Mouse (Mus musculus): Measurements from ENCODE around the gene Tectb. TPM values are rescaled to one million over a fixed set of nuclear protein-coding genes. Genes with fewer than 3 reads are reported as not detected.
"Not testable (repeated sequence)": the region's sequence is repeated elsewhere in the genome, so short reads cannot be mapped to it uniquely, and the experiment has no call there.

Tectb gene
- polyA plus RNA-seq, 1 experiment, result not detected

DNA sequence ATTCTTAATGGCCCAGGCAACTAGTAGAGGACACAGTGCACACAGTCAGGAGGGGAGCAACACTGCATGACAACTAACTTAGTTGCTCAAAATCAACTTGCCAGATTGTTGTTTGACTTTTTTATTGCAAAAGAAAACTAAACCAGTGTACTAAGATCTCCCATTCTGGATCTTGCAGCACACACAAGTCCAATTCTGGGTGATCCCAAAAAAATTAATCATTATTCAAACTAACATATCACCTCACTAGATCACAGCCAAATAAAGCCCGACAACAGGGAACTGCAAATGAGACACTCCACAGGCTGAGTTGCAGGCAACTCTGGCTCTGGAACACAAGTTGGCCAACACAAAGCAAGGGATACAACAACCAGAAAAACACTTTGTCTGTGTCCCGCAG is 13.8 kb upstream of the Tectb start:
- Histone ChIP-seq H3K4me3 (ENCODE audit: low read depth, low read length) (no peak overlapping the region), H3K27ac (ENCODE audit: insufficient read depth, low read length) (no peak overlapping the region), H3K36me3 (ENCODE audit: control insufficient read depth, insufficient read depth, low read length, poor library complexity, severe bottlenecking) (no peaks in the 10 kb centered on the region), H3K9ac (ENCODE audit: low read depth, poor library complexity, severe bottlenecking) (no peak overlapping the region), H3K27me3 (ENCODE audit: control insufficient read depth, insufficient read depth, low read length, poor library complexity, severe bottlenecking) (no peaks in the 10 kb centered on the region), H3K4me1 (ENCODE audit: control insufficient read depth, insufficient read depth, low read length) (no peaks in the 10 kb centered on the region), H3K9me3 (replicated peaks; ENCODE audit: control insufficient read depth, insufficient read depth, low read length, poor library complexity, severe bottlenecking) (no peaks in the 10 kb centered on the region; the same call in 1 of the 2 replicates)
- TF ChIP-seq POLR2A (IDR thresholded peaks at IDR 0.05; ENCODE audit: insufficient read depth, low read length), result no peak
- TF ChIP-seq EP300 (IDR thresholded peaks at IDR 0.05; ENCODE audit: insufficient read depth, low read depth, low read length), result no peak
- no peak for TF ChIP-seq CTCF (IDR thresholded peaks at IDR 0.05; ENCODE audit: low read depth, low read length)

DNA sequence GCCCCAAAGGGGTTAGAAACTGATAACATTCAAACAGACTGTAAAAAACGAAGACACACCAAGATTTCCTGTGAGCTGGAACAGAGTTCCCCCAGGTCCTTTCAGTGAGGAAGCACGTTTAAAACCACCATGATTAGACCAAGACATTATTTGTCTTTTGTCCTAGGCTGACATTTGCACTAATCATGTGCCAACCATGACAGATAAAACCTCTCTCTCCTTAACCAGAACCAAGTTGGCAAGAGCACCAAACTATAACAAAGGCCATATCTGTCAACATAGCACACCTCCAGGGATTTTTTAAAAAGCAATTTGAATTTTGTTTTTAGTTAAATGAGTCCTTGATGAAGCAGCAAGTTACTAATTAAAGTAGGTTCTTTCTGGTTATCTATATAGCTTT is 12.8 kb upstream of the Tectb start:
- H3K27me3 ChIP-seq (ENCODE audit: control insufficient read depth, insufficient read depth, low read length, poor library complexity, severe bottlenecking), result no peaks in the 10 kb centered on the region
- H3K9ac ChIP-seq (ENCODE audit: low read depth, poor library complexity, severe bottlenecking), result no peak overlapping the region
- no peaks in the 10 kb centered on the region for H3K4me1 ChIP-seq (ENCODE audit: control insufficient read depth, insufficient read depth, low read length)
- no peaks in the 10 kb centered on the region; the same call in 1 of the 2 replicates for H3K9me3 ChIP-seq (replicated peaks; ENCODE audit: control insufficient read depth, insufficient read depth, low read length, poor library complexity, severe bottlenecking)
- no peak overlapping the region for H3K27ac ChIP-seq (ENCODE audit: insufficient read depth, low read length)
- no peak overlapping the region for H3K4me3 ChIP-seq (ENCODE audit: low read depth, low read length)
- H3K36me3 ChIP-seq (ENCODE audit: control insufficient read depth, insufficient read depth, low read length, poor library complexity, severe bottlenecking), result no peaks in the 10 kb centered on the region
- TF ChIP-seq EP300 (IDR thresholded peaks at IDR 0.05; ENCODE audit: insufficient read depth, low read depth, low read length) (no peak), CTCF (IDR thresholded peaks at IDR 0.05; ENCODE audit: low read depth, low read length) (no peak), POLR2A (IDR thresholded peaks at IDR 0.05; ENCODE audit: insufficient read depth, low read length) (no peak)

DNA sequence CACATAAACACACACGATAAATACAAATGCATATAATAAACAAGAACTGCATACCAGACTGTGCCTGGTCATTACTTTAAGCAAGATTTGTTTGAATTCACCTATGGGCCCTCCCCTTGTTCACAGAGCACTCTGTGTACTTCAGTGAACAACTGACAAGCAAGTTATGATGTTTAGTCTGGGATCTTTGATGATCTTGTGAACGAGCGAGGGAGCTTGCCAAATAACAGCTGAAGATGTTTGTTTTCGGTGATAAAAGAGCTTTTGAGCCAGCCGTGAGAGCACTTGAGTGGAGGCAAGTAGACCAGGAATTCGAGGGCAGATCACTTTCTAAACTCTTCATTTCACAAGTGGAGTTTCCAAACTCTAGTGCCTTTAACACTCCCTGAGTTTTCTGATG is 12.2 kb upstream of the Tectb start:
- no peaks in the 10 kb centered on the region for H3K27me3 ChIP-seq (ENCODE audit: control insufficient read depth, insufficient read depth, low read length, poor library complexity, severe bottlenecking)
- no peaks in the 10 kb centered on the region for H3K4me1 ChIP-seq (ENCODE audit: control insufficient read depth, insufficient read depth, low read length)
- TF ChIP-seq POLR2A (IDR thresholded peaks at IDR 0.05; ENCODE audit: insufficient read depth, low read length), result no peak
- TF ChIP-seq EP300 (IDR thresholded peaks at IDR 0.05; ENCODE audit: insufficient read depth, low read depth, low read length), result no peak
- TF ChIP-seq CTCF (IDR thresholded peaks at IDR 0.05; ENCODE audit: low read depth, low read length), result no peak
- H3K4me3 ChIP-seq (ENCODE audit: low read depth, low read length), result no peak overlapping the region
- H3K27ac ChIP-seq (ENCODE audit: insufficient read depth, low read length), result no peak overlapping the region
- H3K9me3 ChIP-seq (replicated peaks; ENCODE audit: control insufficient read depth, insufficient read depth, low read length, poor library complexity, severe bottlenecking), result no peaks in the 10 kb centered on the region; the same call in 1 of the 2 replicates
- H3K36me3 ChIP-seq (ENCODE audit: control insufficient read depth, insufficient read depth, low read length, poor library complexity, severe bottlenecking), result no peaks in the 10 kb centered on the region
- H3K9ac ChIP-seq (ENCODE audit: low read depth, poor library complexity, severe bottlenecking), result no peak overlapping the region

DNA sequence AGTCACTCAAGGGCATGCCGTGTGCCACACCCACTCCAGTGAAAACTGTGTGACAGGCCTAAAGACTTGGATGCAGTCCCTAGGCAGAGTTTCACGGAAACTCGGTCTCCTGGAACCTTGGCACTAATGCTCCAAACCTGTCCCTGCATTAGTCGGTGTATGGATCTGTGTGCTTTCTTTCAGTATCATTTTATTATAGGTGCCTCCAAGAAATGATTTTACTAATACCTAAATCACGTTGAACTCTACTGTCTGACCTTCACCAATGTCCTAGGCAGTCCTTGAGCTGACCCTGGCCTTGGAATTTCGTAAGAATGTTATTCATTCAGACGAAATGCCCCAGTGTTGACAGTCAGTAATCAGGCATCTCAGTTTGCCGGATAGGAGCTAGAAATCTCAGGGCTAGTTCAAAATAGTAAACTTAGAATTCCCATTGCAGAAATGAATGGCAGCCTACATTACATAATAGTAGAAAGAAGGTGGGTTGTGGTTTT is 11.2 kb upstream of the Tectb start:
- not testable (repeated sequence) for H3K9me3 ChIP-seq (replicated peaks; ENCODE audit: control insufficient read depth, insufficient read depth, low read length, poor library complexity, severe bottlenecking); H3K27me3 ChIP-seq (ENCODE audit: control insufficient read depth, insufficient read depth, low read length, poor library complexity, severe bottlenecking)

DNA sequence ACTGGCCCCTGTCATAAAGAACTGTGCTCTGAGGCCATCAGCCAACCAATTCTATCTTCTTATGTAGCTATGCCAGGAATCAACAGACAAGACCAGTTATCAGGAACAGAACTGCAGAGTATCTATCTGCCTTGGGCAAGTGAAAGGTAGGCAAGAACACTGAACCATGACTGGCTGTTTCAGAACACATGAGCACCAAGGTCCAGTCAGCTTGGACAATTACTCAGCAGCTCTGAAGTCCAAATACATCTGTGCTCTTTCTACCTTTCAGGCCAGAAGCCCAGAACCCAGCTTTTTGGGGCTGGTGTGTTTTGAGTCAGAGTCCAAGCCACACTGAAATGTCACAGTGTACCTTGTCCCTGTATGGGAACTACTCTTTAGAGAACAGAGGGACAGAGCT is 10.1 kb upstream of the Tectb start:
- Histone ChIP-seq H3K4me3 (ENCODE audit: low read depth, low read length) (no peak overlapping the region), H3K27ac (ENCODE audit: insufficient read depth, low read length) (no peak overlapping the region), H3K9ac (ENCODE audit: low read depth, poor library complexity, severe bottlenecking) (no peak overlapping the region), H3K4me1 (ENCODE audit: control insufficient read depth, insufficient read depth, low read length) (no peaks in the 10 kb centered on the region), H3K9me3 (replicated peaks; ENCODE audit: control insufficient read depth, insufficient read depth, low read length, poor library complexity, severe bottlenecking) (no peaks in the 10 kb centered on the region; the same call in 1 of the 2 replicates), H3K27me3 (ENCODE audit: control insufficient read depth, insufficient read depth, low read length, poor library complexity, severe bottlenecking) (no peaks in the 10 kb centered on the region), H3K36me3 (ENCODE audit: control insufficient read depth, insufficient read depth, low read length, poor library complexity, severe bottlenecking) (no peaks in the 10 kb centered on the region)
- TF ChIP-seq CTCF (IDR thresholded peaks at IDR 0.05; ENCODE audit: low read depth, low read length), result no peak
- no peak for TF ChIP-seq POLR2A (IDR thresholded peaks at IDR 0.05; ENCODE audit: insufficient read depth, low read length)
- TF ChIP-seq EP300 (IDR thresholded peaks at IDR 0.05; ENCODE audit: insufficient read depth, low read depth, low read length), result no peak

More for the DNA sequence above, 11.2 kb upstream of the Tectb start:
- H3K4me3 ChIP-seq (ENCODE audit: low read depth, low read length); H3K4me1 ChIP-seq (ENCODE audit: control insufficient read depth, insufficient read depth, low read length); H3K36me3 ChIP-seq (ENCODE audit: control insufficient read depth, insufficient read depth, low read length, poor library complexity, severe bottlenecking); H3K9ac ChIP-seq (ENCODE audit: low read depth, poor library complexity, severe bottlenecking); H3K27ac ChIP-seq (ENCODE audit: insufficient read depth, low read length): not testable (repeated sequence)

DNA sequence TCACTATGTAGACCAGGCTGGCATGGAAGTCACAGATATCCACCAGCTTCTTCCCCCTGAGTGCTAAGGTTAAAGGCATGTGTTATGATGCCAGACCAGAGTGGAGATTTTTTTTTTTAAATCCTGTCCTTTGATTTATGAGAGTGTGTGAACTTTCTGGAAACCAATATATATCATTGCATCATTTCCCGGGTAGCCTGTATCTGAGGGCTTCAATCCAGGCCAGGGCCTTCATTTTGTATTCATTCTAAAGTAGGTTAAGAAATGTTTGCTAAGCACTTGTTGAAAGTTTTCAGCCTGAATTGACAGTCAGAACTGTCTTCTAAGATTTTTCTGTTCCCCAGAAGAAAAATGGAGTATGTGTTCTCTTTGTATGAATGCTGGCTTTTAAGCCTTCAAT is 8.9 kb upstream of the Tectb start:
- Histone ChIP-seq H3K36me3 (ENCODE audit: control insufficient read depth, insufficient read depth, low read length, poor library complexity, severe bottlenecking) (no peaks in the 10 kb centered on the region), H3K9ac (ENCODE audit: low read depth, poor library complexity, severe bottlenecking) (no peak overlapping the region), H3K27me3 (ENCODE audit: control insufficient read depth, insufficient read depth, low read length, poor library complexity, severe bottlenecking) (no peaks in the 10 kb centered on the region), H3K9me3 (replicated peaks; ENCODE audit: control insufficient read depth, insufficient read depth, low read length, poor library complexity, severe bottlenecking) (no peaks in the 10 kb centered on the region; the same call in 1 of the 2 replicates), H3K4me1 (ENCODE audit: control insufficient read depth, insufficient read depth, low read length) (no peaks in the 10 kb centered on the region), H3K4me3 (ENCODE audit: low read depth, low read length) (no peak overlapping the region), H3K27ac (ENCODE audit: insufficient read depth, low read length) (no peak overlapping the region)
- TF ChIP-seq EP300 (IDR thresholded peaks at IDR 0.05; ENCODE audit: insufficient read depth, low read depth, low read length), result no peak
- TF ChIP-seq CTCF (IDR thresholded peaks at IDR 0.05; ENCODE audit: low read depth, low read length), result no peak
- no peak for TF ChIP-seq POLR2A (IDR thresholded peaks at IDR 0.05; ENCODE audit: insufficient read depth, low read length)

Data from ES-Bruce4 (cell line).